Mouse (Mus musculus): ENCODE data around the gene Ufm1.

GRCm38 (mm10) chr3:53863383-53864220 lies at the start of gene Ufm1:
- peak; percentile 58; the same call in 1 of the 2 replicates for TF ChIP-seq POLR2A (IDR thresholded peaks at IDR 0.05; ENCODE audit: borderline replicate concordance, extremely low read depth, low read depth, low read length)
- TF ChIP-seq CTCF (IDR thresholded peaks at IDR 0.05; ENCODE audit: insufficient read depth, low read length), result no peak

Measured in lung, adult 2 months (tissue).